Mouse (Mus musculus) hindbrain, embryonic 11.5 days (tissue): ENCODE data around the gene Grasp. TPM values are rescaled to one million over a fixed set of nuclear protein-coding genes. Genes with fewer than 3 reads are reported as not detected.

Source experiments
- ATAC-seq: fragments of 200-750 bp; cut with Nextera tagmentation; 2 replicates; pipeline ENCODE4 v1.8.0; 2017; ENCODE audit warnings: mild to moderate bottlenecking, moderate TSS enrichment, moderate library complexity; ENCODE audit not compliant: low FRiP score
- DNase-seq: peaks from one replicate; pipeline ENCODE4 v3.0.0-alpha.2; 2015; ENCODE audit warnings: low spot score
- H3K27ac ChIP-seq: fragments of 300-500 bp; sonication (generic); 2 replicates; pipeline ENCODE4 v1.5.1; 2014; ENCODE audit warnings: mild to moderate bottlenecking, low read depth, low read length
- H3K27me3 ChIP-seq: fragments of 300-500 bp; sonication (generic); 2 replicates; pipeline ENCODE4 v1.6.1; 2014; ENCODE audit warnings: mild to moderate bottlenecking, low read length, moderate library complexity, mixed read lengths; ENCODE audit not compliant: control insufficient read depth, insufficient read depth
- H3K36me3 ChIP-seq: fragments of 300-500 bp; sonication (generic); 2 replicates; pipeline ENCODE4 v1.6.1; 2014; ENCODE audit warnings: mild to moderate bottlenecking, low read length, moderate library complexity, mixed read lengths; ENCODE audit not compliant: control insufficient read depth, insufficient read depth
- H3K4me1 ChIP-seq: fragments of 300-500 bp; sonication (generic); replicated peaks from 2 replicates; pipeline ENCODE4 v1.6.1; 2014; ENCODE audit warnings: low read length, mixed read lengths; ENCODE audit not compliant: control insufficient read depth, insufficient read depth
- H3K4me2 ChIP-seq: fragments of 300-500 bp; sonication (generic); replicated peaks from 2 replicates; pipeline ENCODE4 v1.6.1; 2014; ENCODE audit warnings: mild to moderate bottlenecking, low read depth, low read length
- H3K4me3 ChIP-seq: fragments of 300-500 bp; sonication (generic); 2 replicates; pipeline ENCODE4 v1.5.1; 2014; ENCODE audit warnings: low read depth, low read length
- H3K9ac ChIP-seq: fragments of 300-500 bp; sonication (generic); 2 replicates; pipeline ENCODE4 v1.6.1; 2014; ENCODE audit warnings: low read depth, low read length
- H3K9me3 ChIP-seq: fragments of 300-500 bp; sonication (generic); 2 replicates; pipeline ENCODE4 v1.6.1; 2016; ENCODE audit warnings: low read length; ENCODE audit not compliant: control insufficient read depth
- WGBS: fragments of 180-500 bp; shearing (Covaris S2); extraction: QIAGEN DNeasy Blood & Tissue Kit; methylation state at CpG from one replicate; pipeline ENCODE4 v1.1.7; 2014; 5-methylcytosine and 5-hydroxymethylcytosine counted together
- polyA plus RNA-seq: library from polyadenylated mRNA; unstranded; fragments of >200 nt; fragmentation: Nextera tagmentation; extraction: Ambion mirVana; gene quantifications from 2 replicates; pipeline ENCODE4 v1.2.1, GENCODE M21; 2014

The Grasp gene
- polyA plus RNA-seq, 1 experiment from 2014 or later = 4.5 TPM

- no peak overlapping the region for H3K4me3 ChIP-seq
- H3K27me3 ChIP-seq = no peaks in the 10 kb centered on the region; the same call in 1 of the 2 replicates
- no peak overlapping the region for H3K4me2 ChIP-seq
- 96% methylated on average over 19 of the region's 19 CpGs for WGBS
- no peaks in the 10 kb centered on the region for H3K36me3 ChIP-seq
- no peak overlapping the region for H3K27ac ChIP-seq
- no peak overlapping the region for H3K9ac ChIP-seq
- H3K9me3 ChIP-seq = no peaks in the 10 kb centered on the region
- no peak for ATAC-seq
- H3K4me1 ChIP-seq = no peaks in the 10 kb centered on the region; the same call in 1 of the 2 replicates
- DNase-seq = no peak
Measured at GRCm38 (mm10) chr15:101230503-101230902, 6.5 kb downstream of the Grasp start.

DNA sequence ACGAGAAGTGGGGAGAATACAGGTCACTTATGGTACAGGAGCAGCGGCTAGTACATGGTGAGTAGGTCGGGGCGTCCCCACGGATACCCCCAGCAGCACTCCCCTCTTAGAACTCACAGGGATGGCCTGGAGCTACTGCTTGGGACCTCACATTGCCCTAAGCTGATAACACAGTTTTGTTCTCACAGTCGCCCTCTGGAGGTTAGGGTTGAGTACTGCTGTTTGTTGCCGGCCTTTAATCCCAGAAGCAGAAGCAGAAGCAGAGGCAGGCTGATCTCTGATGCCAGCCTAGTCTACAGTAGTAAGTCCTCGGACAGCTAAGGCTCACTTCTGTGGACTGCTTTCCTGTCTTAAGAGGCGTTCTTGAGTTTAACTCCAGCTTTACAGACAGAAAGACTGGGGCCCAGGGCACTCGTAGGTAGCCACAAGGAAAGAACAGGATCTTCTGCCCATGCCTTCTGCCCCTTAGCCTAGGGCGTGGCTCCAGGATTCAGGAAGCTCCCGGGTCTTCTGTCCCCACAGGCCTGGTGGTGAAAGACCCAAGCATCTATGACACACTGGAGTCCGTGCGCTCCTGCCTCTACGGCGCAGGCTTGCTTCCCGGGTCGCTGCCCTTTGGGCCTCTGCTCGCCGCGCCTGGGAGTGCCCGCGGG, 7.1 kb downstream of the Grasp start:
- Histone ChIP-seq H3K4me2 (no peak overlapping the region; the same call in 1 of the 2 replicates), H3K4me3 (no peak overlapping the region), H3K27ac (no peak overlapping the region), H3K9me3 (no peaks in the 10 kb centered on the region), H3K27me3 (no peaks in the 10 kb centered on the region; the same call in 1 of the 2 replicates), H3K4me1 (no peaks in the 10 kb centered on the region; the same call in 1 of the 2 replicates), H3K9ac (0 out of 2 replicates have a peak overlapping the region, but pooled peaks have one; percentile 42), H3K36me3 (no peaks in the 10 kb centered on the region)
- WGBS = 76% methylated on average over 19 of the region's 23 CpGs
- ATAC-seq = no peak
- DNase-seq = peak; percentile 63

DNA sequence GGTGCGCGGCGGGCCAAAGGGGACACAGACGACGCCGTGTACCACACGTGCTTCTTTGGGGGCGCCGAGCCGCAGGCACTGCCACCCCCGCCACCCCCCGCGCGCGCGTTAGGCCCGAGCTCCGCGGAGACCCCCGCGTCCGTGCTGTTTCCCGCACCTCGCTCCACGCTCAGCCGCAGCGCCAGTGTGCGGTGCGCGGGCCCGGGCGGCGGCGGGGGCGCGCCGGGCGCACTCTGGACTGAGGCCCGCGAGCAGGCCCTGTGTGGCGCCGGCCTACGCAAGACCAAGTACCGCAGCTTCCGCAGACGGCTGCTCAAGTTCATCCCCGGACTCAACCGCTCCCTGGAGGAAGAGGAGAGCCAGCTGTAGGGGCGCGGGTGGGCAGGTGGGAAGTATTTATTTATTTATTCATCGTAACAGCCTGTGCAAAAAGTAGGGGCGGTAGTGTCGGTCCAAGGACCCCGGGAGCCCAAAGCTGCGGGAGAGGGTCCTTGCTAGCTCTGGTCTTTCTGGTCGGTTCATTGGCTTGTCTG, 7.7 kb downstream of the Grasp start:
- Histone ChIP-seq H3K27ac (no peak overlapping the region), H3K4me2 (peak overlapping the region; percentile 33), H3K36me3 (no peaks in the 10 kb centered on the region), H3K9ac (0 out of 2 replicates have a peak overlapping the region, but pooled peaks have one; percentile 42), H3K9me3 (no peaks in the 10 kb centered on the region), H3K27me3 (no peaks in the 10 kb centered on the region; the same call in 1 of the 2 replicates), H3K4me3 (no peak overlapping the region), H3K4me1 (no peaks in the 10 kb centered on the region; the same call in 1 of the 2 replicates)
- 50% methylated on average over 51 of the region's 56 CpGs for WGBS
- ATAC-seq = no peak
- no peak for DNase-seq

DNA sequence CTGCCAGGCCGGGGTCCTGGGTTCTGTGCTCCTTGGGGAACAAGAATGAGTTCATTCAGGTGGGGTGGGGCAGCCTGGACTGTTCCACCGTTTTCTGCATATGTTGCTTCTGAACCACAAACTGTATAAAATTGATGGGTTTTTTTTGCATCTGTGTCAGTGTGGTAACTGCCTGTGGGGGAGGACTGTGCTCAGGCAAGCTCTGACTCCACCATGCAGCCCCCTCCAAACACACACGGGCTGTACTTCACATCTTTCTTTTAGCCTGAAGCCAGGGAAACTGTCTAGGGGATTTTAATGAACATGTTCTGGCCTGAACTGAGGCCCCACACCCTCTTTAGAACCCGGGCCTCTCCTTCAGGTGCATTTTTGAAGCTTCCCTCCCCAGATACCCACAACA, 8.6 kb downstream of the Grasp start:
- DNase-seq (no peak), ATAC-seq (no peak)
- H3K4me1 ChIP-seq = no peaks in the 10 kb centered on the region; the same call in 1 of the 2 replicates
- H3K4me2 ChIP-seq = no peak overlapping the region
- H3K4me3 ChIP-seq = no peak overlapping the region
- H3K27me3 ChIP-seq = no peaks in the 10 kb centered on the region; the same call in 1 of the 2 replicates
- H3K9me3 ChIP-seq = no peaks in the 10 kb centered on the region
- no peak overlapping the region for H3K27ac ChIP-seq
- no peaks in the 10 kb centered on the region for H3K36me3 ChIP-seq
- no peak overlapping the region for H3K9ac ChIP-seq
- WGBS = 83% methylated on average over 4 of the region's 4 CpGs

DNA sequence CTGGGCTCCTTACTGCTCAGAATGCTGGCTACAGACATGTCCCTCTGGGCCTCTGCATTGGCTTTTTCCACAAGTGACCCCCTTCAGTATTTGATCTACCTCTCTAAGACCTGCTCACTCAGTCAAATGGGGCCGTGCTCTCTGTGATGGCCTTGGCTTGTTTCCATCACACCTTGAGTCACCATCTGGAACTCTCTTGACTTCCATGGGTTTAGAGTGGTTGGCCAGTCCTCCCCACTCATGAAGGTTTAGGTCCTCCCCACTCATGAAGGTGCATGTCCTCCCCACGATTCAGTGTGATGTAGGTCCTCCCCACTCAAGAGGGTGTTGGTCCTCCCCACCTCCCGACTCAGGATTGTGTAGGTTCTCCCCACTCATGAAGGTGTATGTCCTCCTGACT, 9.2 kb downstream of the Grasp start:
- H3K4me3 ChIP-seq = no peak overlapping the region
- ATAC-seq (no peak), DNase-seq (no peak)
- H3K4me1 ChIP-seq = no peaks in the 10 kb centered on the region; the same call in 1 of the 2 replicates
- no peaks in the 10 kb centered on the region for H3K9me3 ChIP-seq
- H3K27me3 ChIP-seq = peaks cover 3% of the 10 kb centered on the region; the same call in 1 of the 2 replicates
- 88% methylated on average over 3 of the region's 3 CpGs for WGBS
- H3K27ac ChIP-seq = no peak overlapping the region
- H3K9ac ChIP-seq = no peak overlapping the region
- H3K4me2 ChIP-seq = no peak overlapping the region
- H3K36me3 ChIP-seq = no peaks in the 10 kb centered on the region

- 18% methylated on average over 11 of the region's 11 CpGs for WGBS
- Histone ChIP-seq H3K9ac (no peak overlapping the region), H3K4me2 (no peak overlapping the region), H3K27me3 (peaks cover 3% of the 10 kb centered on the region; the same call in 1 of the 2 replicates), H3K27ac (no peak overlapping the region), H3K9me3 (no peaks in the 10 kb centered on the region), H3K36me3 (no peaks in the 10 kb centered on the region), H3K4me3 (no peak overlapping the region), H3K4me1 (no peaks in the 10 kb centered on the region; the same call in 1 of the 2 replicates)
- DNase-seq = no peak
- ATAC-seq = no peak
Measured at GRCm38 (mm10) chr15:101233641-101234275, 9.8 kb downstream of the Grasp start.

DNA sequence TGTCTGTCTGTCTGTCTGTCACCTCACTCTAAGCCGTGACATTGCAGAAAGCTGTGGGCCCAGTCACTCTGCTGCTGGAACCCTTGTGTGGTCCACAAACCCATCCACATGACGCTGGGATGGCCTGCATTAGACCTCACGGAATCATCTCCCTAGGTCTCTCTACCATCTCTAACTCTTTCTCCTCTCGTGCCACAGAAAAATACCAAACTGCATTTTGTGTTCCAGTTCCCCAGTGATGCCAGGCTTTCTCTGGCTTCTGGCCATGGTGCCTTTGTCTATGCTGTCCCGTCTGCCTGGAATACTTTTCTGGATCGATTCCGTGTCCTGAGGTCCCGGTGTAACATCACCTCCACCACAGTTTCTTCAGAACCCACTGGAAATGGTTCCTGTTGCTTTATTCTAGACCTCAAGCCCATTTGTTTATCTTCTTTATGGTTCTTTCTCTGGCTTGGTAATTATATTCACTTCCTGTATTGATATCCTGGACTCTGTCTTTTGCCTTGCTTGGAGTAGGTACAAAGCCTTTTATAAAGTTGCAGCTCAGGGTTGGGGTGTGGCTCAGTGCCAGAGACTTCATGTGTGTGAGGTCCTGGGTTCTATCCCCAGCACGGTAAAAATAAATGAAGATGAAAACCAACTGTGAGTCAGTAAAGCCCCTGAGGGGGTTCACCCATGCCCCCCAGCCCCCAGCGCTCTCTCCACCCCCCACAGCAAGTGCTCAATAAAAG, 10.8 kb downstream of the Grasp start:
- Histone ChIP-seq H3K4me1 (no peaks in the 10 kb centered on the region; the same call in 1 of the 2 replicates), H3K4me3 (no peak overlapping the region), H3K9me3 (no peaks in the 10 kb centered on the region), H3K27me3 (peaks cover 3% of the 10 kb centered on the region; the same call in 1 of the 2 replicates), H3K36me3 (no peaks in the 10 kb centered on the region), H3K27ac (no peak overlapping the region), H3K4me2 (no peak overlapping the region), H3K9ac (no peak overlapping the region)
- ATAC-seq (no peak), DNase-seq (no peak)
- WGBS = 75% methylated on average over 10 of the region's 10 CpGs

- H3K9me3 ChIP-seq = no peaks in the 10 kb centered on the region
- H3K4me2 ChIP-seq = no peak overlapping the region; the same call in 1 of the 2 replicates
- no peak overlapping the region for H3K4me3 ChIP-seq
- 31% methylated on average over 5 of the region's 5 CpGs for WGBS
- DNase-seq = no peak
- no peaks in the 10 kb centered on the region; the same call in 1 of the 2 replicates for H3K4me1 ChIP-seq
- no peak overlapping the region for H3K9ac ChIP-seq
- 0 out of 2 replicates have a peak overlapping the region, but pooled peaks have one; percentile 3 for H3K27ac ChIP-seq
- peaks cover 3% of the 10 kb centered on the region; the same call in 1 of the 2 replicates for H3K27me3 ChIP-seq
- ATAC-seq = no peak
- H3K36me3 ChIP-seq = no peaks in the 10 kb centered on the region
Measured at GRCm38 (mm10) chr15:101235342-101235698, 11.3 kb downstream of the Grasp start.
